Mouse (Mus musculus): ENCODE results near the gene Elmod1. TPM values are rescaled to one million over a fixed set of nuclear protein-coding genes. Genes with fewer than 3 reads are reported as not detected.

Gene Elmod1
- total RNA-seq, 2 experiments from 2014 or later, result not detected

DNA sequence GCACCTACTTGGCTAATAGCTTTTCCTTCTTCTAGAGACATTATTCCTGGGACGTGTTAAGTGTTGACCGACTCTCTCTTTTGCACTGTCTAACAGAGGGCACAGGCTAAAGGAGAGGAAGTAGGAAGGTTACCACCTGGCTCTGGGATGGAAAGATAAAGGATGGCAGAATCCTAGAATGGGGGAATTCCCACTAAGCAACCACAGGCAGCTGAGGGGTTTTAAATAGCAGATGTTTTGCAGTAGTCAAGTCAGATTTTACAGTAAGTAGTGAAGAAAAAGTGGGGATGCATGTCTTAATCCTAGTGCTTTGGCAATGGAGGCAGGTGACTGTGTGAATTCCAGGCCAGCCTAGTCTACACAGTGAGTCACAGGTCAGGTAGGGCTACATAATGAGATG lies 64.3 kb downstream of the Elmod1 start:
- ATAC-seq (ENCODE audit: poor library complexity, severe bottlenecking), result no peak

DNA sequence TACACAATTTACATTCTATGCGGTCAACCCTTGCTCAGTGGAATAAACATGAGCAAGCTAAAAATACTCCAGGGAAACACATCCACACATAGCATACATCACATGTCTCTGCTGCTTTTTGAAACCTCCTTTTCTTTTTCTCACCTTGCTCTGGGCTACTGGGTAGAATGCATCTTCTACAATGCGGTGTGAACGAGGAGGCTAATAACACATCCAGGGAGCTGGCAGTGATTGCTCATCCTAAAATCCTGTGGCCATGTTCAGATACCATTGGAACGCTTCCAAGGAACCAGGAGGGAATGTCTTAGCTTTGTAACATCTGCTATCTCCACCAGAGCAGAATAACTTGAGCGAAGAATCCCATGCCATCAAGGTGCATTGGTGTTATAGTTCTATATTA lies 64.8 kb downstream of the Elmod1 start:
- ATAC-seq (ENCODE audit: poor library complexity, severe bottlenecking), result no peak

DNA sequence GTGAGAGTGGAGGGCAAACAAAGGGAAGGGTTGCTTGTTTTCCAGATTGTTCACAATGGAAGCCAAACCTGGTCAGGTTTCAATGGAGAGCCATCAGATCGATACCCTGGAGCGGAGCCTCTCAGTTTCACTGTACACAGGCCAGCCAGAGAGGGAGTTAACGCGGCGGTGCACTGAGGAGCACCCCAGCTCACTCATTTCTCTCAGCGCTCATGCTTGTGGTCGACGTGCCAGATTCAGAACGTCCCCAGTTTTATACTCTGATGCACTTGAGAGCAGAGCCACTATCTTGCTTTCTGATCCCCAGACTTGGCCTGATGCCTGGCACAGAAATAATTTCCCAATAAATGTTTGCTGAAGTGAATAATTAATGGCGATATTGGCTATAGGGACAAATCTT lies 68.3 kb downstream of the Elmod1 start:
- no peak for ATAC-seq (ENCODE audit: poor library complexity, severe bottlenecking)

DNA sequence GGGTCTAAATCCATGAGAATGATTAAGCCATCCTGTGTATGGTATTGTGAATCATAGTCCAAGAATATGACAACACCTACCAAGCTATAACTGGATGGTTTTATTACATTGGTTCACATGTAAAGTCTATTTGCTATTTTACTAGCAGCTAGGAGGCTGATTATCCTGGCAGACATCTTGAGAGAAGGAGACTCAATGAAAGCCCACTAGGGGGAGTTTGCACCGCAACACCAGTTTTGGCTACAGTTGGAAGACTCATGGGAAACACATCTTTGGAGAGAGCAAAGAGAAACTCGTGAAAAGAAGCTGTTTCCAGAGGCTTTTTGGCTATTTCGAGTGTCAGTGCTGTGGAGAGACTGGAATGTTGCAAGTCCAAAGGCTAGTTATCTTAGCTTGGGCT lies 69.7 kb downstream of the Elmod1 start:
- no peak for ATAC-seq (ENCODE audit: poor library complexity, severe bottlenecking)

DNA sequence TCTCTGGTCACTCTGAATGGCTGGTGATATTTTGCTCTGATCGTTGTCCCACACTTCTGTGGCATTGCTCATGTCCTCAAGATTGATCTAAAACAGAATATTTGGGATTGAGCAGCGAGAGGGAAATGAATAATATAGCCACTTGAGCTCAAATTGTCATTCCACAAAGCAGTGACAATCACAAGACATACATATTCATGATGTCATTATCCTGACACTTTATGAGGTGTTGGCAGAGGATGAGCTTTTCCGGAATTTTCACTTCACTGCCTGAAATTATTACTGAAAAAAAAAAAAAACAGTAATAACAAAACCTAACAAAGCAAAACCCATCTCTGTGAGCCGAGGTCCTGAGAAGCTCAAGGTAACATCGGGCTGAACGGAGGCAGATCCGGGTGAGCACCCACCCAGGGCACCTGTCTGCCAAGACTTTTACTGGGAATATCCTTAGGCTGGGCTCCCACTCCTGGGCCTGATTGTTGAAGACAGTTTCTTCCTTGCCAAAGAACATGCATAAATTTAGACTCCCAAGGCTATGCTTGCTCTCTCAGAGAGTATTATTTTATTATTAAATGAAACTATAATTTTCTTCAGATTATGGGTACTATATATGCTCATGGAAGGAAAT lies 71.8 kb downstream of the Elmod1 start:
- ATAC-seq (ENCODE audit: poor library complexity, severe bottlenecking), result no peak

DNA sequence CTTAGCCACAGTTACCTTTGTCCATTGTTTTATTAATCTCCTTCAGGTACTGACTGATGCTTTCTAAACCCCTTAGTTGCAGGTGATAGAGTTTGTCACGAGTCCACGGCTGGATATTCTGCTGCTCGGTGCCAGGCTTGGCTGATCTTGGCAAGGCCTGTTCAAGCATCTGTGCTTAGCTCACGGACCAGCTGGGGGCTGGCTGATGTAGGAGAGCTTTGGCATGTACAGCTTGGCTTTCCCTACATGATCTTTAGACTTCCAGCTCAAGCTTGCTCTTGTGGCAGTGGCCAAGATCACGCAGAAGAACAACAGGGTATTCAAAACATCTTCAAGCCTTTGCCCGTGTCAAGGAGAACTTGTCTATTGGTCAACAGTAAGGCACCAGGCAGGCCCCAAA lies 75.3 kb downstream of the Elmod1 start:
- ATAC-seq (ENCODE audit: poor library complexity, severe bottlenecking), result no peak

DNA sequence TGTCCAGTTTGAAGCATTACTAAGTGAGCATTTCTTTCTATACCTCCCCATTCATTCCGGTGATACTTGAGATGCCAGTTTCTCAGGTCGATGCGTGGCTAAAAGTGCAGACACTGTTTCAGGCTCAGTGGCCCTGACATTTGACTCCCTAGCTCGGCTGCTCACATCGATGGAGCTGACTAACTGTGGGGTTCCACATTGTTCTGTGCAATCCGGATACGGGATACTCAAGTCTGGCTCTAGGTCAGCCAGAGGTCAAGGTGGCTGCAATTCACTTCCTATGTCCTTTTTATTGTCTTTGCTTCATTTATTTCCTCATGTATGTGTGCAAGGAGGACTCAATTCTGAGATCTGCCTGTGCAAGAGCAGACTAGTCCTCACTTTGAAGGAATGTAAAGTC lies 79.3 kb downstream of the Elmod1 start:
- ATAC-seq (ENCODE audit: poor library complexity, severe bottlenecking), result no peak

DNA sequence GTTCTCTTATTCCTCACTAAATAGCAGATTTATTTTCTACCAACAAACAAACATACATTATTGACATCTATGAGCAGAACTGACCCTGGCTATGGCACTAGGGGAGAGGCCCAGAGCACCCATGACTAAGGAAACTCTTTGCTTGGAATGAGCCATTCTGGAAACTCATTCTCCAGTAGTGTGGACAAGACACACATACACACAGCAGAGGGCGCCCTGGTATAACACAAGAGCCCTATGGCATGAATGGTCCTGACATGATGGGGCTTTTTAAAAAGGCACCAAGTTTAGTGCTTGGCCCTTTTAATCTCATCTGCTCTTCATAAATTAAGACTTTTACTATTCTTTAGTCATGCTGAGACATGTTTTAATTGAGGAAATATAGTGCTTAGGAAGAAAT lies 85.0 kb downstream of the Elmod1 start:
- ATAC-seq (ENCODE audit: poor library complexity, severe bottlenecking), result no peak

DNA sequence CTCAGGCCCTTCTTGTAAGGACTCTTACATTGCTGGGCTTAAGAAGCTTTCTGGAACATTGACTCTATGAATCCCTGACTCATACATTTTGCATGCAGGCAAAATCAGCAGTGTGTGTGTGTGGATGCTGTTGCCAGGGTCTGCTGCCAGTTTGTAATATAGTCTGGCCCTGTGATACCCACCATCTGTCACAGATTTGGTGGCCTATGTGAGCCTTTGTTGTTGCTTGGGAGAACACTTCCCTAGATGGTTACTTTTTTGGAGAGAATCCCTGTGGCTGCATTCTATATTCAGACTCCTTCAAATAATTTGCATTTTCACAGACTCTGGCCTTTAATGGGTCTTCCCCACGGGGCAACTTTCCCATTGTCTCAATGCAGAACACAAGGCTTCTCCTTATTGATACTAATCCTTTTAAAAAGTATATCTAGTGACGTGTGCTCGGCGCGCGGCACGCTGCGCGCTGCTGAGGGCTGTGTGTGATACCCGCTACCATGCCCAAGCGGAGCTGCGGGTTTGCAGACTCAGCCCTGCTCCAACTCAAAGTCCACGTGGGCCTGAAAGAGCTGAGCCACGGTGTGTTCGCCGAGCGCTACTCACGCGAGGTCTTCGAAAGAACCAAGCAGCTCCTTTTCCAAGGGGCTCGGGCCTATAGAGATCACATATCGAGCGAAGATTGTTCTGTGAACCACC lies 91.4 kb downstream of the Elmod1 start:
- ATAC-seq (ENCODE audit: poor library complexity, severe bottlenecking), result no peak

DNA sequence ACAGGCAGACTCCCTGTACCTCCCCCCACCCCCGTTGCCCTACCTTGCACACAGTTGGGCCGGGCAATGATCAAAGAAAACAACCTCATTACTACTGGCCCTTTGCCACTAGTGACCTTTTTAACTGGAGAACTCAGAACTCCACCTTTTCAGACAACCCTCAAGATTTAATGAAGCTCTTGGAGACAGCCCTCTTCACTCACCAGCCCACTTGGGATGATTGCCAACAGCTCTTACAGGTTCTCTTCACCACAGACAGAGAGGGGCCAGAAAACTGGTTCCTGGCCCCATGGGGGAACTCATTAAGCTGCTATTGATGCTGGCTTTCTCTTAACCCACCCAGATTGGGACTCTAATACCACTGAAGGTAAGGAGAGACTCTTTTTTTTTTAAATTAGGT lies 97.7 kb downstream of the Elmod1 start:
- ATAC-seq (ENCODE audit: poor library complexity, severe bottlenecking), result no peak

DNA sequence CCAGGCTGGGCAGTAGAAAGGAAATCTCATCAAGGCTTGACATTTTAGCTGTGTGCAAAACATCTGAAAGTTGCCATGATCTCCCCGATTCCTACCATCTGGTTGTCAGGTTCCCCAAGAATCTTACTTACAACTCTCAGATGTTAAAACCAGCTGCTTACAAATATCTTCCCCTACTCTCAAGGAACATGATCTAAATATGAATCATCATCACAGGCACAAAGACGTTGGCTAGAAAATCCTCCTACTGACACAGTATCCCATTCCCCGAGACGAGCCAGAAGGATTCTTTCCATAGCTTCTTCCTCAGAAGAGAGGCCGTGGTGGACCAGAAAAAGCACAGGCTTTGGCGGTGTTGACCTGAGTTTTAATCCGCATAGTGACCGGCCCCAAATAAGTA lies 101.9 kb downstream of the Elmod1 start:
- ATAC-seq (ENCODE audit: poor library complexity, severe bottlenecking), result no peak

Other genes starting within 250 kb of the Elmod1 start
- 0.11 and 0.25 TPM in 2 replicates for gene Slc35f2, start 203.8 kb downstream of the Elmod1 start, total RNA-seq (2015)
- gene Slc35f2, start 203.8 kb downstream of the Elmod1 start, total RNA-seq (2017), result 0.07 and 0.28 TPM in 2 replicates
- not detected in 2 replicates for gene Sln, start 125.1 kb downstream of the Elmod1 start, total RNA-seq (2015)
- not detected in 2 replicates for gene Sln, start 125.1 kb downstream of the Elmod1 start, total RNA-seq (2017)
- gene Tnfaip8l3, start 93.1 kb upstream of the Elmod1 start, total RNA-seq (2015), result not detected in 2 replicates
- gene Tnfaip8l3, start 93.1 kb upstream of the Elmod1 start, total RNA-seq (2017), result 0.44 TPM in 1 of 2 replicates, not detected in the other